Mouse (Mus musculus) myocyte (in vitro differentiated cells): ENCODE measurements around the gene Gm1110.

Experiments used
- POLR2A ChIP-seq: IDR thresholded peaks from one replicate; pipeline ENCODE4 v1.6.1; 2011; ENCODE audit warnings: low read depth, mild to moderate bottlenecking, control low read depth, moderate library complexity; ENCODE audit not compliant: insufficient read length
- TCF3 ChIP-seq: IDR thresholded peaks from one replicate; pipeline ENCODE4 v1.6.1; 2011; ENCODE audit warnings: low read depth, control low read depth; ENCODE audit not compliant: insufficient read length

GRCm38 (mm10) chr9:26913150-26913549, 9.8 kb downstream of the Gm1110 start:
- TF ChIP-seq TCF3 = no peak
- TF ChIP-seq POLR2A = no peak
